Mouse (Mus musculus) myocyte (in vitro differentiated cells): ENCODE data around the gene Igf1r.

Source experiments
- CEBPB ChIP-seq: IDR thresholded peaks from 2 replicates; pipeline ENCODE4 v1.6.1; 2011; ENCODE audit warnings: mild to moderate bottlenecking, moderate library complexity; ENCODE audit not compliant: poor library complexity, insufficient read depth, severe bottlenecking
- E2F4 ChIP-seq: IDR thresholded peaks from one replicate; pipeline ENCODE4 v1.6.1; 2011; ENCODE audit warnings: mild to moderate bottlenecking, control low read depth, moderate library complexity; ENCODE audit not compliant: insufficient read depth
- MAX ChIP-seq: IDR thresholded peaks from one replicate; pipeline ENCODE4 v1.6.1; 2011; ENCODE audit warnings: low read depth, mild to moderate bottlenecking, control low read depth
- MYOD1 ChIP-seq, 3 experiments: IDR thresholded peaks; one replicate each; pipeline ENCODE4 v1.6.1; 2011; ENCODE audit warnings: control low read depth in 2 of 3, low read depth in 2 of 3, mild to moderate bottlenecking in 2 of 3, moderate library complexity in 1 of 3; ENCODE audit not compliant: insufficient read length in 2 of 3, control insufficient read depth in 1 of 3
- MYOG ChIP-seq, 3 experiments: IDR thresholded peaks; one replicate each; pipeline ENCODE4 v1.6.1; 2011; ENCODE audit warnings: control low read depth in 2 of 3, low read depth in 2 of 3, mild to moderate bottlenecking in 2 of 3; ENCODE audit not compliant: insufficient read length in 2 of 3, control insufficient read depth in 1 of 3, insufficient read depth in 1 of 3
- POLR2A ChIP-seq: IDR thresholded peaks from one replicate; pipeline ENCODE4 v1.6.1; 2011; ENCODE audit warnings: low read depth, mild to moderate bottlenecking, control low read depth, moderate library complexity; ENCODE audit not compliant: insufficient read length
- POLR2AphosphoS2 ChIP-seq: IDR thresholded peaks from one replicate; pipeline ENCODE4 v1.6.1; 2011; ENCODE audit warnings: low read depth, control low read depth; ENCODE audit not compliant: insufficient read length
- TCF12 ChIP-seq: IDR thresholded peaks from one replicate; pipeline ENCODE4 v1.6.1; 2011; ENCODE audit warnings: mild to moderate bottlenecking, control low read depth; ENCODE audit not compliant: poor library complexity, insufficient read depth, severe bottlenecking
- TCF3 ChIP-seq: IDR thresholded peaks from one replicate; pipeline ENCODE4 v1.6.1; 2011; ENCODE audit warnings: low read depth, control low read depth; ENCODE audit not compliant: insufficient read length
- USF1 ChIP-seq: IDR thresholded peaks from one replicate; pipeline ENCODE4 v1.6.1; 2011; ENCODE audit warnings: low read depth, mild to moderate bottlenecking, control low read depth, moderate library complexity

GRCm38 (mm10) chr7:68140041-68140807, 187.6 kb downstream of the Igf1r start:
- no peak for TF ChIP-seq POLR2A
- no peak for TF ChIP-seq MAX
- no peak for TF ChIP-seq USF1
- no peak for TF ChIP-seq TCF3
- TF ChIP-seq E2F4, result no peak
- TF ChIP-seq CEBPB, result no peak
- TF ChIP-seq MYOD1 (IDR thresholded peaks at IDR 0.05; ENCODE audit: control insufficient read depth in 1 of 3, insufficient read length in 2 of 3, low read depth in 2 of 3), result no peak
- no peak for TF ChIP-seq TCF12
- no peak for TF ChIP-seq POLR2AphosphoS2
- no peak for TF ChIP-seq MYOG (IDR thresholded peaks at IDR 0.05; ENCODE audit: control insufficient read depth in 1 of 3, insufficient read depth in 1 of 3, insufficient read length in 2 of 3, low read depth in 2 of 3)
